Mouse (Mus musculus) ES-E14 (cell line): ENCODE results near the gene Gm16867.
"Not testable (repeated sequence)": the region's sequence is repeated elsewhere in the genome, so short reads cannot be mapped to it uniquely, and the experiment has no call there.

Experiments
- CHD2 ChIP-seq: IDR thresholded peaks from 2 replicates; pipeline ENCODE4 v1.6.1; 2014; ENCODE audit warnings: mild to moderate bottlenecking, low read depth, low read length, inconsistent platforms
- HCFC1 ChIP-seq: IDR thresholded peaks from 2 replicates; pipeline ENCODE4 v1.6.1; 2012; ENCODE audit warnings: low read length, inconsistent platforms, borderline replicate concordance; ENCODE audit not compliant: insufficient read depth
- ZC3H11A ChIP-seq: IDR thresholded peaks from 2 replicates; pipeline ENCODE4 v1.6.1; 2012; ENCODE audit warnings: low read depth, mild to moderate bottlenecking, inconsistent platforms, low read length, borderline replicate concordance
- ZNF384 ChIP-seq: IDR thresholded peaks from 2 replicates; pipeline ENCODE4 v1.6.1; 2012; ENCODE audit warnings: low read depth, low read length, inconsistent platforms

- not testable (repeated sequence) for TF ChIP-seq ZNF384, ZC3H11A, CHD2, HCFC1
Measured at GRCm38 (mm10) chr14:69507000-69507399, 3.8 kb upstream of the Gm16867 start.
